Mouse (Mus musculus) heart, postnatal 10 days (tissue): ENCODE results near the gene Ciao2b. TPM values are rescaled to one million over a fixed set of nuclear protein-coding genes. Genes with fewer than 3 reads are reported as not detected.
A peak's percentile ranks its signal among the peaks of the same experiment; 100 is the strongest.
"Not testable (repeated sequence)": the region's sequence is repeated elsewhere in the genome, so short reads cannot be mapped to it uniquely, and the experiment has no call there.

Source experiments
- DNase-seq, 2 experiments: peaks; one replicate each; pipeline ENCODE4 v3.0.0; 2021
- intact Hi-C: fragments of 180-260 bp; cut with DNase I; formaldehyde crosslinking; loops from one replicate; pipeline ENCODE4 v1.15.1; 2025
- total RNA-seq, 2 experiments: library from RNA; stranded (reverse); gene quantifications; 2 replicates each; pipeline ENCODE4 v1.2.3; 2021

Ciao2b gene
- total RNA-seq = 10 to 100 TPM; 65.1 to 71.7 TPM

- DNase-seq = peak; percentile 93
- intact Hi-C loops = no loop called here
Measured at GRCm38 (mm10) chr8:104641426-104642323, at the start of gene Ciao2b. TSS of gene Ciao2b (minus strand) at chr8:104641965.

DNA sequence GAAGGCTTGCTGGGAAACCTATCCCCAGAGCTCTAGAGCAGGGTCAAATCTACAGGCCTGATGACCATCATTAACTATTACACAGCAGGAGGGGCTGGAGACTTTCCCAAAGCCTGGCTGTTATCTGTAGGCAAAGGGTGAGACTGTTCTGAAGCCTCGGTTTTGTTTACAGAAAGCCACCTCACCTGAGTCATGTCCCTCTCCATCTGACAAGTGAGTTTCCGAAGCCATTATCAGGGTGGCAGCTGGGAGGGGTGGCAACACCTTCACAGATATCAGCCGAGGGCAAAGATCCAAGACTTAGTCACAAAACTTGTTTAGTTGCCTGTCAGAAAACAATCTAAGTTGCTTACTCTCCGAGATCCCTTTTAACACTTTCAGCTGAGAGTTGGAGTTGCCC is 46.7 kb upstream of the Ciao2b start:
- no peak for DNase-seq
- intact Hi-C loops = no loop called here

- intact Hi-C loops = loop anchor here (2.0 to 10.0 kb wide), 5 partner anchors 53 to 632 kb away; partner anchors contain the start of gene 4931428F04Rik
- DNase-seq = no peak
Measured at GRCm38 (mm10) chr8:104655614-104656013, 13.8 kb upstream of the Ciao2b start.

DNA sequence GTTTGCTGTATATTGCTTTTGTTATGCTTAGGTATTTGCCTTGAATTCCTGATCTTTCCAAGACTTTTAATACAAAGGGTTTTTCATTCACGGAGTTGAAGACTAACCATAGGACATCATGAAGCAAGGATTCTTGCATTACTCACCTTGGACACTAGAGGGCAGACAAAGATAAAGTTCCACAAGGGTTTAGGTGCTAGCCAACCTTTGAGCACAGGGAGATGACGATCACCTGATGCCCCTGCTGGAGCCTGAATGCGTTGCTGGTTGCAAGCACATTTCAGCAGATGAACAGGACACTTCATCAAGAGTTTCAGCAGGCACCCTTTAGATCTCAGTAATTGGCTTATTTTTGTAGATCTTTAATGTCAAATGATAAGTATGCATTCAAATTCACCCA is 13.2 kb upstream of the Ciao2b start:
- peak; percentile 82 to 89 for DNase-seq
- intact Hi-C loops = loop anchor here (2.0 to 10.0 kb wide), 5 partner anchors 52 to 632 kb away; partner anchors contain the start of gene 4931428F04Rik

DNA sequence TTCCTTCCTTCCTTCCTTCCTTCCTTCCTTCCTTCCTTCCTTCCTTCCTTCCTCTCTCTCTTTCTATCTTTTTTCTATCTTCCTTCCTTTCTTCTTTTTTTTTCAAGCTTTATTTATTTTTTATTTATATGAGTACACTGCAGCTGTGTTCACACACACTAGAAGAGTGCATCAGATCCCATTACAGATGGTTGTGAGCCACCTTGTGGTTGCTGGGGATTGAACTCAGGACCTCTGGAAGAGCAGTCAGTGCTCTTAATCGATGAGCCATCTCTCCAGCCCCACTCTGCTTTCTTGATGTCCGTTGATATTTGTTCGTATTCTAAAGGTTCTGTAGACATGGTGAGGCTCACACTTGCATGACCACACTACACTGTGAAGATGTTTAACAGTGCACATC is 2.4 kb upstream of the Ciao2b start:
- DNase-seq = not testable (repeated sequence)
- intact Hi-C loops = loop anchor here (1.0 kb wide), 1 partner anchor 42 kb away; no protein-coding TSS in a partner anchor

DNA sequence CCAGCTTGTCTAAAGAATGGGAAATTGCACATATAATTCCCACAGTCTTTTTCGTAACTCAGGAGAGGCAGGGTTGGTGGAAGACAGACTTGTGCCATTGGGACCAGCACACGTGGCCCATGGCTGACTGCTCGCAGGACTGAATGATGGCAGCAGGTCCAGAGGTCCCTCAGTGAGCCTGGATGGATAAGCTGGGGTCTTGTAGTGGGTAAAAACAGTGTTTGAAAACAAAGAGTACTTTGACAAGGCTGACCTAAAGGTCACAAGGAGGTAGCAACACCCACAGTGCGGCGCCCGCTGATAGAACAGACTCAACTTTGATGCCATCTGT is 524 bp upstream of the Ciao2b start:
- intact Hi-C loops = no loop called here
- DNase-seq = no peak

- no peak for DNase-seq
- intact Hi-C loops = no loop called here
Measured at GRCm38 (mm10) chr8:104640831-104641370, 864 bp downstream of the Ciao2b start.

DNA sequence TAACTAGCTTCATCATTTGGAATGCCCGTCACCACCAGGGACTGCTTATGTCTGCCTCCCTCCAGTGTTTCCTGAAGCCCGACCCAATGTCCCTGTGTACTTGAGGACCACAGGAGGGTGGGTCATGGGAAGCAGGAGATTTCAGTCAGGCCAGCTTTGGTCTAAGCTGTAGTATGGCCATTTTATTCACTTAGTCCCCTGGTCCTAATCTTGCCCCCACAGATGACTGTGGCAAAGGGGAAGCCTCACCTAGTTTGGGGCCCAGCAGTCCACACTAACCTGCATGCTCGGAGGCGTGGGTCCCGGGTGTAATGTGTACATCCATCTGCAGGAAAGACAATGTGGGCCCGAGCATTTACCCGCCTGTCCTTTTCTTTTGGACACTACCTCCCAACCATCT is 1.5 kb downstream of the Ciao2b start:
- intact Hi-C loops = no loop called here

DNA sequence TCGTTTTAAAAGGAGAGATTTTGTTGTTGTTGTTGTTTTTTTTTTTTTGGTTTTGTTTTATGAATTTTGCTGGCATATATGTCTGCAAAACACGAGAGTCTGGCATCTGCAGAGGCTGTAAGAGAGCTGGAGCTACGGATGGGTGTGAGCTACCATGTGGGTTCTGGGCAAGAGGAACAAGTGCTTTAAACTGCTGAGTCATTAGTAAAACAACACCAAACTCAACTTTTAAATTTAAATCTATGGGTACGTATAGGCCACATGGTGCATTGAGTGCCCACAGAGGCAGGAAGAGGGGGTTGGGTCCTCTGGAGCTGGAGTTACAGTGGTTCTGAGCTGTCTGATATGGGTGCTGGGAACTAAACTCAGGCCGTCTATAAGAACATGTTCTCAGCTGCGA is 3.8 kb downstream of the Ciao2b start:
- no peak for DNase-seq
- intact Hi-C loops = no loop called here

More for the DNA sequence above, 1.5 kb downstream of the Ciao2b start:
- no peak for DNase-seq

GRCm38 (mm10) chr8:104635004-104635710 is 6.6 kb downstream of the Ciao2b start:
- intact Hi-C loops = no loop called here
- peak; percentile 4 to 5 for DNase-seq

DNA sequence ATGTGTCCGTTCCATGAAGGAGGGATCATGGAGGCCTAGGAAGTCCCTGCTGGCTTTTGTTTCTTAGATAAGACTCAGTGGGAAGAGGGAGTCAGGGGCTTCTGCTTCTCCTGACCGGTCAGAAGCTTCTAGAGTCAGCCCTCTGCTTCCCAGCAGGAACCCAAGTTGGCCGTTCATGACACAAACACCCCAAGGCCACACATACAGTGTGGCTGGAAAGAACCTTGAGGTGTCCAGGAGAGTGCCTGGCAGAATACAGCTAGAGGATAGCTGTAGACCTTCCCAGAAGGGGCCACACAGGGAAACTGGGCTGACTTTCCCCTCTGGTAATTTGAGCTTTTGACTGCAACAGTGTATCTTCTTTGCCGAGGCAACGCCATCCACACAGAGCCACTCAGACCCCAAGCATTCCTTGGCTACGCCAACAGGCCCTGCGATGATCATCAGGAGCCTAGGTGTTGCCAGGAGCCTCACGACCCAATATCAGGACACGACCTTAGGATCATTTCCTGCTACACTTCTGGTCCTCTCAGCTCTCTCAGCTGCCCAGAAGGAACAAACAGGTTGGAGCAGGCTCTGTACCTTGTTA is 8.5 kb downstream of the Ciao2b start:
- DNase-seq = peak; percentile 64 to 71
- intact Hi-C loops = no loop called here

GRCm38 (mm10) chr8:104632486-104632885 is 9.3 kb downstream of the Ciao2b start:
- intact Hi-C loops = no loop called here
- no peak for DNase-seq

- intact Hi-C loops = no loop called here
- peak; percentile 37 to 61 for DNase-seq
Measured at GRCm38 (mm10) chr8:104631975-104632374, 9.8 kb downstream of the Ciao2b start.

DNA sequence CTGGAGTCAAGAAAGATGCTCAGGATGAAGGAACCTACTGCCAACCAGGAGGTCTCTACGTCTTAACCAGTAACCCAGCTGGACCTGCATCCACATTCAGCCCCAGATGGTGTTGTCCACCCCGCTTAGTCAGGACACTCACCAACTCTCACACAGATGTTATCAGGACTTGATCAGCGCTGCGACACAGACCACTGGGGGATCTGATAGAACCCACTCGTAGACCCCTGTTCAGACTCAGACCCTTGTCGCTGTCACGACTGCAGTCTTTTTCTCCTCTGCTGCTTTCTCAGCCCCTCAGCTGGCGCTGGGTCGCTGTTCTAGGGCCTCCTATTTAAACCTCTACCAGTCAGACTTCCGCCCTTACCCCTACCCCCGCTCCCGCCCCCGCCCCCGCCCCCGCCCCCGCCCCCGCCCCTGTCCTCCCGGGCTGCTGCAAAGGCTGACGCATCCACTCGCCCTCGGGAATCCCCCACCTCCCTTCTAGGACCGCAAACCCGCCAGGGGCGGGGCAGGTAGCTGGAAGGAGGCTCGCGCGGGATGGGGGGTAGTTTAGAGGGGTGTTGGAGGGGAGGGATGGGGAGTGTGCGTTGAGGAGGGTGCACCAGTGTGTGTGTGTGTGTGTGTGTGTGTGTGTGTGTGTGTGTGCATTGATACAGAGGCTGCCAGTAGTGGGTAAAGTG is 10.6 kb downstream of the Ciao2b start, which contains the start of gene Rrad:
Rrad (minus strand) TSS at position 347 of the 683 bp plus-strand sequence.
- intact Hi-C loops = no loop called here
- DNase-seq = peak; percentile 83 to 85

DNA sequence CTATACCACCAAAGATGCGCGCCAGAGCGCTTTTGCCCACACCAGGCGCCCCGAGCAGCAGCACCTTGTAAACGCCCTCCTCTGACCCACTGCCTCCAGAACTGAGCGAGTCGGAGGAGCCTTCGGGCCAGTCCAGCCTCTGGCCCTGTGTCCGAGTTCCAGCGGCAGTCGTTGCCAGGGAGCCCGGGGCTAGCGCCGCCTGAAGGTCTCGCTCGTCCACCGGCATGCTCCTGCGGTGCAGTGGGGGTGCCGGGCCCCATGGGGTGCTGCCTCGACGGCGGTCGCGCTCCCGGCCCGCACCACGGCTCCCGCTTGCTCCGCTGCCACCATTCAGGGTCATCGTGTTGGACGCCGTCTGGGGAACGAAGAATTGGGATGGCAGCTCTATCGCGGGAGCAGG is 11.2 kb downstream of the Ciao2b start:
- peak; percentile 50 to 54 for DNase-seq
- intact Hi-C loops = no loop called here

DNA sequence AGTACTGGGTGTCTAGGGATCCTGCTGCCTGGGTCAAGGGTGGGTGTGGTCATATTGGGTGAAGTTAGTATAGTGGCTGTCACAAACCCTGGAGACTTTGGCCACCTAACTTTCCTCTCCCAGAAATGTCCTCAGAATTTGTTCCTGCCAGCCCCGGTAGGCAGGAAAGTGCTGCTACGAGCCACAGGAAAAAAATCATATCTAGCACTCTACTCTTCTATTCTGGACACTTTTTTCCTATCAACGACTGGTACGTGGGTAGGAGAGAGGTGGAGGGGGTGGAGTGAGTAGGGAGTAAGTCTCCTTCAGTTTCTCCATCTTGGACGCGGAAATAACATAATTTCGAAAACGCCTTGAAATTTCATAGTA is 11.7 kb downstream of the Ciao2b start:
- intact Hi-C loops = no loop called here
- DNase-seq = no peak

GRCm38 (mm10) chr8:104629306-104630110 is 12.3 kb downstream of the Ciao2b start:
- intact Hi-C loops = loop anchor here (1.0 kb wide), 1 partner anchor 19 kb away; no protein-coding TSS in a partner anchor
- peak; percentile 89 to 91 for DNase-seq

DNA sequence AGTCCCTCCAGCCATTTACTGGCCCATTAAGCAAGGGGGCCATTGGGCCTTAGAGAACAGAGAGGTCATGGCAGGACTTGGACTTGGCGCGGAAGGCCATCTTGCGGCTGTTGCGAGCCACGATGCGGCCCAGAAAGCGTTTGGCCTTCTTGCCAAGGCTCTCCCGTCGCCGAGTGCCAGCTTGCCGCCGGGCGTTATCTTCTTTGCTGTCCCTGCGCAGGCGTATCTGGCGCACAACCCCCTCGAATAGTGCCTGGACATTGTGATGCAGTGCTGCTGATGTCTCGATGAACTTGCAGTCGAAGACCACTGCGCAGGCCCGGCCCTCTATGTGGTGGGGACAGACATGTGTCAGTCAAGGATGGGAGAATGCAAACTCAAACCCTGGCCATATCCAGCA is 13.4 kb downstream of the Ciao2b start:
- DNase-seq = peak; percentile 63 to 78
- intact Hi-C loops = no loop called here

DNA sequence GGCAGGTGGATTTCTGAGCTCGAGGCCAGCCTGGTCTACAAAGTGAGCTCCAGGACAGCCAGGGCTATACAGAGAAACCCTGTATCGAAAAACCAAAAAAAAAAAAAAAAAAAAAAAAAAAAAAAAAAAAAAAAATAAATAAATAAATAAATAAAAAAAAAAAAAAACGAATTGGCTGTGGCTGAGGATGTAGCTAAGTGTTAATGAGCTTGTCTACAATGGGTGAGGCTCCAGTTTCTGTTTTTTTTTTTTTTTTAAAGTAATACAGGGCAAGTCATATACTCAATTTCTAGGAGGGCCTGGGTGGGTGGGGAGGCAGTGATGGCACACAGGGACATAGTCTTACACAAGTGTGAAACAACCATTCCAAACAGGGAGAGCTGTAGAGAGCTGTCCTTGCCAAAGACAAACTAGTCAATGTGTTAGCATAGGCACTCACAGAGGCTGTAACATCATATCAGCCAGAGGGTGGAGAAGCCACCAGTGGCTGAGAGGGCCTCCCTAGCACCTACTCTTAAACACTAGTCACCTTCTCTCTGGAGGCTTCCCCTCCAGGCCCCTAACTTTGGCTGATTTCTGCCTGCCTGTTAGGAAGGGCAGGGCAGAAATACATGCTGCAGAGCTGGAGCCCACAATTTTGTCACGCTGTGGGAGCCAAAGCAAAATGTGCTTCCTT is 14.6 kb downstream of the Ciao2b start:
- no peak for DNase-seq
- intact Hi-C loops = no loop called here
